Mouse (Mus musculus) CH12.LX (cell line): Measurements from ENCODE around the gene Cisd2.

Experiments used
- CTCF ChIP-seq, 2 experiments: IDR thresholded peaks in 1 of 2; conservative IDR thresholded peaks in 1 of 2; 2 replicates each; pipeline ENCODE4 v1.5.1; 2011 to 2012; ENCODE audit warnings: low read depth in 2 of 2, low read length in 2 of 2, improper control_type of control experiment in 1 of 2, inconsistent platforms in 1 of 2, mild to moderate bottlenecking in 1 of 2, moderate library complexity in 1 of 2
- EP300 ChIP-seq: IDR thresholded peaks from 2 replicates; pipeline ENCODE4 v1.6.1; 2011; ENCODE audit warnings: low read length, improper control_type of control experiment
- MAX ChIP-seq: IDR thresholded peaks from 2 replicates; pipeline ENCODE4 v1.6.1; 2011; ENCODE audit warnings: low read length, improper control_type of control experiment
- ZKSCAN1 ChIP-seq: IDR thresholded peaks from 2 replicates; pipeline ENCODE4 v1.6.1; 2012; ENCODE audit warnings: low read depth, inconsistent platforms, low read length, improper control_type of control experiment, borderline replicate concordance

GRCm38 (mm10) chr3:135469974-135470373, 46.2 kb upstream of the Cisd2 start:
- TF ChIP-seq CTCF (conservative IDR thresholded peaks at IDR 0.05 in 1 of 2, IDR thresholded peaks at IDR 0.05 in 1 of 2; ENCODE audit: low read depth in 2 of 2, low read length in 2 of 2) (no peak), MAX (no peak), ZKSCAN1 (no peak), EP300 (no peak)
